Comparison of ENCODE assay signal across 10 mouse cellular contexts in genomic region chr5:115167396-115167795, GRCm38 (mm10). TPM values are rescaled to one million over a fixed set of nuclear protein-coding genes. Genes with fewer than 3 reads are reported as not detected.
DNase-seq lines count a peak whose midpoint lies in the region; ATAC-seq lines count a peak whose summit lies in the region.
"Had no signal": no experiment of that assay in that cellular context is flagged by ENCODE, and none has a peak within 500 bp of the region (broad histone marks: within the 10 kb centered on the region; RNA-seq: fewer than 3 reads in every experiment).

No protein-coding gene starts in this region.

- H3K4me3 ChIP-seq in heart, embryonic 14.5 days (ENCODE audit: control insufficient read depth in 1 of 2, insufficient read depth in 1 of 2, low read depth in 1 of 2, low read length in 2 of 2): no peak overlapping the region
- no peak overlapping the region for H3K4me3 ChIP-seq in neural tube, embryonic 15.5 days (replicated peaks)
- H3K4me3 ChIP-seq: limb, embryonic 15.5 days had no signal

- no peak for ATAC-seq in heart, embryonic 14.5 days (ENCODE audit: insufficient number of reproducible peaks, insufficient read depth, low FRiP score, low read depth)
- no peak for ATAC-seq in neural tube, embryonic 15.5 days (ENCODE audit: low FRiP score)

- 62% methylated on average over 6 of the region's 6 CpGs for WGBS in heart, embryonic 14.5 days
- 66% methylated on average over 6 of the region's 6 CpGs for WGBS in neural tube, embryonic 15.5 days

- no peak overlapping the region for H3K4me2 ChIP-seq in heart, embryonic 14.5 days (ENCODE audit: low read length)
- H3K4me2 ChIP-seq in neural tube, embryonic 15.5 days: no peak overlapping the region
- H3K4me2 ChIP-seq: limb, embryonic 15.5 days had no signal

- no peaks in the 10 kb centered on the region for H3K9me3 ChIP-seq in heart, embryonic 14.5 days (ENCODE audit: control insufficient read depth, low read length)
- H3K9me3 ChIP-seq in neural tube, embryonic 15.5 days (replicated peaks): no peaks in the 10 kb centered on the region
- H3K9me3 ChIP-seq: limb, embryonic 15.5 days had no signal

- H3K36me3 ChIP-seq in heart, embryonic 14.5 days (ENCODE audit: control insufficient read depth, insufficient read depth, low read length): no peaks in the 10 kb centered on the region
- H3K36me3 ChIP-seq in neural tube, embryonic 15.5 days: peaks cover 6% of the 10 kb centered on the region
- H3K36me3 ChIP-seq: limb, embryonic 15.5 days had no signal

- H3K27me3 ChIP-seq in heart, embryonic 14.5 days (ENCODE audit: control insufficient read depth, insufficient read depth, low read length): no peaks in the 10 kb centered on the region
- no peaks in the 10 kb centered on the region for H3K27me3 ChIP-seq in neural tube, embryonic 15.5 days (replicated peaks)
- H3K27me3 ChIP-seq: limb, embryonic 15.5 days had no signal

- DNase-seq in heart, adult 8-10 months (ENCODE audit: low spot score): no peak
- DNase-seq in CD8-positive naive resting alpha-beta T cell, adult 2 months (ENCODE audit: low read depth in 2 of 2, low spot score in 2 of 2): peak; percentile 71 to 80
- peak; percentile 58 for DNase-seq in kidney, postnatal 10 days
- peak; percentile 80 to 88 for DNase-seq in natural killer cell, adult 2 months (ENCODE audit: low spot score in 2 of 2)
- DNase-seq in neural tube, embryonic 10.5 days (ENCODE audit: extremely low spot score, low spot score): no peak
- DNase-seq in layer of hippocampus, adult 8-10 months (ENCODE audit: low spot score in 2 of 2): no peak
- DNase-seq: cerebellum, adult 8-10 months had no signal

- no peak overlapping the region for H3K9ac ChIP-seq in heart, embryonic 14.5 days (ENCODE audit: low read length)
- H3K9ac ChIP-seq in neural tube, embryonic 15.5 days (replicated peaks): no peak overlapping the region
- H3K9ac ChIP-seq: limb, embryonic 15.5 days had no signal

- H3K27ac ChIP-seq in heart, embryonic 14.5 days (replicated peaks in 1 of 2; ENCODE audit: control insufficient read depth in 1 of 2, insufficient read depth in 1 of 2, low read depth in 2 of 2, low read length in 2 of 2): peak overlapping the region; percentile 15 to 57; a peak in 3 of 4 replicates
- no peak overlapping the region for H3K27ac ChIP-seq in neural tube, embryonic 15.5 days (replicated peaks)
- H3K27ac ChIP-seq: limb, embryonic 15.5 days had no signal

- H3K4me1 ChIP-seq in heart, embryonic 14.5 days (ENCODE audit: control insufficient read depth in 2 of 2, insufficient read depth in 2 of 2, low read length in 2 of 2): peaks cover 11 to 18% of the 10 kb centered on the region in 2 experiments
- peaks cover 8% of the 10 kb centered on the region; the same call in 1 of the 2 replicates for H3K4me1 ChIP-seq in neural tube, embryonic 15.5 days

RNA-seq across cellular contexts. Expression of gene Mlec, which starts 9.4 kb away (rescaled TPM):
- polyA plus RNA-seq in heart, embryonic 14.5 days (2014; fragmentation: Nextera tagmentation; extraction: Ambion mirVana): 53.6 and 57.8 TPM in 2 replicates
- total RNA-seq in heart, adult 8-10 months (2022): 10 to 100 TPM; 75.2 to 88.5 (median 78.8) TPM
- 34.3 and 40.4 TPM in 2 replicates for polyA plus RNA-seq in neural tube, embryonic 15.5 days (2015; fragmentation: Nextera tagmentation; extraction: Ambion mirVana)
- total RNA-seq in layer of hippocampus, adult 8-10 months (2022): 100 to 1,000 TPM in 1 of 4 experiments, 10 to 100 TPM in 3; 80.4 to 100 (median 89.0) TPM

RNA-seq across cellular contexts. Expression of gene Cabp1, which starts 26.8 kb away (rescaled TPM):
- polyA plus RNA-seq in heart, embryonic 14.5 days (2014; fragmentation: Nextera tagmentation; extraction: Ambion mirVana): 0.77 and 0.98 TPM in 2 replicates
- 1 to 10 TPM; 1.7 to 2.6 (median 1.9) TPM for total RNA-seq in heart, adult 8-10 months (2022)
- 17.4 and 23.1 TPM in 2 replicates for polyA plus RNA-seq in neural tube, embryonic 15.5 days (2015; fragmentation: Nextera tagmentation; extraction: Ambion mirVana)
- 100 to 1,000 TPM; 109 to 118 (median 114) TPM for total RNA-seq in layer of hippocampus, adult 8-10 months (2022)

RNA-seq across cellular contexts. Expression of gene Unc119b, which starts 32.6 kb away (rescaled TPM):
- polyA plus RNA-seq in heart, embryonic 14.5 days (2014; fragmentation: Nextera tagmentation; extraction: Ambion mirVana): 17.5 and 20.5 TPM in 2 replicates
- total RNA-seq in heart, adult 8-10 months (2022): 10 to 100 TPM; 11.8 to 18.5 (median 14.5) TPM
- polyA plus RNA-seq in neural tube, embryonic 15.5 days (2015; fragmentation: Nextera tagmentation; extraction: Ambion mirVana): 31.1 and 31.8 TPM in 2 replicates
- total RNA-seq in layer of hippocampus, adult 8-10 months (2022): 10 to 100 TPM; 26.9 to 29.3 (median 27.6) TPM

RNA-seq across cellular contexts. Expression of gene Acads, which starts 48.2 kb away (rescaled TPM):
- 58.9 and 89.5 TPM in 2 replicates for polyA plus RNA-seq in heart, embryonic 14.5 days (2014; fragmentation: Nextera tagmentation; extraction: Ambion mirVana)
- 100 to 1,000 TPM; 225 to 279 (median 244) TPM for total RNA-seq in heart, adult 8-10 months (2022)
- polyA plus RNA-seq in neural tube, embryonic 15.5 days (2015; fragmentation: Nextera tagmentation; extraction: Ambion mirVana): 22.2 and 35.9 TPM in 2 replicates
- total RNA-seq in layer of hippocampus, adult 8-10 months (2022): 10 to 100 TPM in 1 of 4 experiments, 1 to 10 TPM in 3; 8.1 to 11.7 (median 9.2) TPM

Comparison
In these comparisons a context has a peak if more than half of its experiments do, and no peak if none do; other contexts are left out.
1. DNase-seq: peak in CD8-positive naive resting alpha-beta T cell, adult 2 months (2 of 2), kidney, postnatal 10 days (single experiment) and natural killer cell, adult 2 months (2 of 2); none in heart, adult 8-10 months (single experiment), neural tube, embryonic 10.5 days (single experiment) and layer of hippocampus, adult 8-10 months (0 of 2).
2. RNA of gene Cabp1, which starts 26.8 kb away (total RNA-seq): 109 to 118 TPM in layer of hippocampus, adult 8-10 months; 1.7 to 2.6 TPM in heart, adult 8-10 months; every median in the first group is over 10 times any median in the second.